Mouse (Mus musculus): ENCODE results near the gene Slc46a3. TPM values are rescaled to one million over a fixed set of nuclear protein-coding genes. Genes with fewer than 3 reads are reported as not detected.

Gene Slc46a3
- polyA plus RNA-seq, 1 experiment from 2014 or later, result 4.0 TPM

- H3K4me1 ChIP-seq (ENCODE audit: control insufficient read depth, insufficient read depth, low read length), result no peaks in the 10 kb centered on the region
- no peaks in the 10 kb centered on the region for H3K9me3 ChIP-seq (ENCODE audit: control insufficient read depth, low read length)
- H3K27me3 ChIP-seq (ENCODE audit: control insufficient read depth, insufficient read depth, low read length), result no peaks in the 10 kb centered on the region
- H3K4me3 ChIP-seq (ENCODE audit: low read depth, low read length), result no peak overlapping the region
- H3K4me2 ChIP-seq (ENCODE audit: low read depth), result no peak overlapping the region
- no peak overlapping the region for H3K9ac ChIP-seq (ENCODE audit: low read length)
- no peak for ATAC-seq (ENCODE audit: insufficient read depth, low FRiP score, low TSS enrichment)
- WGBS, result 55% methylated on average over 6 of the region's 6 CpGs
- no peaks in the 10 kb centered on the region for H3K36me3 ChIP-seq (ENCODE audit: control insufficient read depth, insufficient read depth, low read length)
- H3K27ac ChIP-seq (ENCODE audit: low read depth, low read length), result no peak overlapping the region
- DNase-seq (ENCODE audit: low spot score), result no peak
Measured at GRCm38 (mm10) chr5:147915038-147915566, 20.5 kb upstream of the Slc46a3 start.

GRCm38 (mm10) chr5:147913241-147913842 lies 18.7 kb upstream of the Slc46a3 start:
- Histone ChIP-seq H3K4me3 (ENCODE audit: low read depth, low read length) (no peak overlapping the region), H3K4me2 (ENCODE audit: low read depth) (no peak overlapping the region), H3K27ac (ENCODE audit: low read depth, low read length) (no peak overlapping the region), H3K9ac (ENCODE audit: low read length) (no peak overlapping the region), H3K9me3 (ENCODE audit: control insufficient read depth, low read length) (no peaks in the 10 kb centered on the region), H3K36me3 (ENCODE audit: control insufficient read depth, insufficient read depth, low read length) (no peaks in the 10 kb centered on the region), H3K27me3 (ENCODE audit: control insufficient read depth, insufficient read depth, low read length) (no peaks in the 10 kb centered on the region), H3K4me1 (ENCODE audit: control insufficient read depth, insufficient read depth, low read length) (no peaks in the 10 kb centered on the region)
- 42% methylated on average over 14 of the region's 14 CpGs for WGBS
- DNase-seq (ENCODE audit: low spot score) (no peak), ATAC-seq (ENCODE audit: insufficient read depth, low FRiP score, low TSS enrichment) (no peak)

DNA sequence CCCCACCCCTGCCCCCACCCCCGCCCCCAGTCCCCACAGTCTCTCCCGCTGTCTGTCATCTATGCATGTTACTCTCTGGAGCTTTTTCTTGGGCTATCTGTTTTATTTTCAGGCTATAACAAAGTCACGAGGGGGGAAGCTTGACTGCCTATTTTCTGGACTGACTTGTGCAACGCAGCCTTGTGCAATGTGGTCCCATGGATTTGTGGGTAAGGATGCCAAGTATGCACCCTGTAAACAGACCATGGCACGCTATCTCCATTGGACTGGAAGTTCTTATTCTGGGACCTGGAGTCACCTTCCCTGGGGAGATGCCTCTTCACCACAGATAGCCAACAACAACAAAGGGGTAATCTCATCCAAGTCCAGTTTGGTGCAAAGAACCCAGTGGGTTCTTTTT lies 17.1 kb upstream of the Slc46a3 start:
- Histone ChIP-seq H3K4me3 (ENCODE audit: low read depth, low read length) (no peak overlapping the region), H3K36me3 (ENCODE audit: control insufficient read depth, insufficient read depth, low read length) (no peaks in the 10 kb centered on the region), H3K4me1 (ENCODE audit: control insufficient read depth, insufficient read depth, low read length) (no peaks in the 10 kb centered on the region), H3K27ac (ENCODE audit: low read depth, low read length) (no peak overlapping the region), H3K9ac (ENCODE audit: low read length) (no peak overlapping the region), H3K9me3 (ENCODE audit: control insufficient read depth, low read length) (no peaks in the 10 kb centered on the region), H3K4me2 (ENCODE audit: low read depth) (no peak overlapping the region), H3K27me3 (ENCODE audit: control insufficient read depth, insufficient read depth, low read length) (no peaks in the 10 kb centered on the region)
- ATAC-seq (ENCODE audit: insufficient read depth, low FRiP score, low TSS enrichment) (no peak), DNase-seq (ENCODE audit: low spot score) (no peak)
- WGBS, result 77% methylated on average over 5 of the region's 5 CpGs

GRCm38 (mm10) chr5:147910807-147911509 lies 16.3 kb upstream of the Slc46a3 start:
- 87% methylated on average over 12 of the region's 12 CpGs for WGBS
- DNase-seq (ENCODE audit: low spot score) (no peak), ATAC-seq (ENCODE audit: insufficient read depth, low FRiP score, low TSS enrichment) (no peak)
- H3K9me3 ChIP-seq (ENCODE audit: control insufficient read depth, low read length), result no peaks in the 10 kb centered on the region
- no peak overlapping the region for H3K9ac ChIP-seq (ENCODE audit: low read length)
- no peaks in the 10 kb centered on the region for H3K4me1 ChIP-seq (ENCODE audit: control insufficient read depth, insufficient read depth, low read length)
- H3K36me3 ChIP-seq (ENCODE audit: control insufficient read depth, insufficient read depth, low read length), result no peaks in the 10 kb centered on the region
- no peak overlapping the region for H3K27ac ChIP-seq (ENCODE audit: low read depth, low read length)
- no peaks in the 10 kb centered on the region for H3K27me3 ChIP-seq (ENCODE audit: control insufficient read depth, insufficient read depth, low read length)
- H3K4me2 ChIP-seq (ENCODE audit: low read depth), result no peak overlapping the region
- no peak overlapping the region for H3K4me3 ChIP-seq (ENCODE audit: low read depth, low read length)

DNA sequence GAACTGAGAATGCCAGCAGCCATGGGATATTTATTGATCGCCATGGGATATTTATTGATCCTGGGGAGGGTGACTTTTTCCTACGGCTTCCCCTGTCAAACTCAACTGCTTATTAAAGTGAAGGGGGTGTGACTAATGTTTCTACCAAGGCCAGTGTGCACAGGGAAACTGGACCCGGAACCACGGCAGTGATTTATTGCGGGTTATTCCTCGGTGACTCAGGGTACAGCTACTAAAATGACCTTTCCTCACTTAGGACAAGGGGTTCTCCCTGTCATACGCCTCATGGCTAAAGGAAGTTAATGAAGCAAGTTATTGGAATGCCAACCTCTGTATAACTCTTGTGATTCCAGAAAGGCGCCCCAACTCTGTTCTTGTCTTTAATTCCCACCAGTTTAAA lies 13.2 kb upstream of the Slc46a3 start:
- Histone ChIP-seq H3K4me2 (ENCODE audit: low read depth) (no peak overlapping the region), H3K4me3 (ENCODE audit: low read depth, low read length) (no peak overlapping the region), H3K27ac (ENCODE audit: low read depth, low read length) (no peak overlapping the region), H3K36me3 (ENCODE audit: control insufficient read depth, insufficient read depth, low read length) (no peaks in the 10 kb centered on the region), H3K27me3 (ENCODE audit: control insufficient read depth, insufficient read depth, low read length) (no peaks in the 10 kb centered on the region), H3K9me3 (ENCODE audit: control insufficient read depth, low read length) (no peaks in the 10 kb centered on the region), H3K9ac (ENCODE audit: low read length) (no peak overlapping the region), H3K4me1 (ENCODE audit: control insufficient read depth, insufficient read depth, low read length) (no peaks in the 10 kb centered on the region)
- no peak for DNase-seq (ENCODE audit: low spot score)
- no peak for ATAC-seq (ENCODE audit: insufficient read depth, low FRiP score, low TSS enrichment)
- WGBS, result 84% methylated on average over 8 of the region's 8 CpGs

GRCm38 (mm10) chr5:147907144-147907543 lies 12.5 kb upstream of the Slc46a3 start:
- Histone ChIP-seq H3K4me3 (ENCODE audit: low read depth, low read length) (no peak overlapping the region), H3K27ac (ENCODE audit: low read depth, low read length) (no peak overlapping the region), H3K9ac (ENCODE audit: low read length) (no peak overlapping the region), H3K4me2 (ENCODE audit: low read depth) (no peak overlapping the region), H3K36me3 (ENCODE audit: control insufficient read depth, insufficient read depth, low read length) (no peaks in the 10 kb centered on the region), H3K27me3 (ENCODE audit: control insufficient read depth, insufficient read depth, low read length) (no peaks in the 10 kb centered on the region), H3K9me3 (ENCODE audit: control insufficient read depth, low read length) (no peaks in the 10 kb centered on the region), H3K4me1 (ENCODE audit: control insufficient read depth, insufficient read depth, low read length) (no peaks in the 10 kb centered on the region)
- WGBS, result 66% methylated on average over 9 of the region's 11 CpGs
- no peak for ATAC-seq (ENCODE audit: insufficient read depth, low FRiP score, low TSS enrichment)
- no peak for DNase-seq (ENCODE audit: low spot score)

GRCm38 (mm10) chr5:147903166-147903565 lies 8.6 kb upstream of the Slc46a3 start:
- Histone ChIP-seq H3K9me3 (ENCODE audit: control insufficient read depth, low read length) (no peaks in the 10 kb centered on the region), H3K4me2 (ENCODE audit: low read depth) (no peak overlapping the region), H3K4me3 (ENCODE audit: low read depth, low read length) (no peak overlapping the region), H3K27ac (ENCODE audit: low read depth, low read length) (no peak overlapping the region), H3K27me3 (ENCODE audit: control insufficient read depth, insufficient read depth, low read length) (no peaks in the 10 kb centered on the region), H3K36me3 (ENCODE audit: control insufficient read depth, insufficient read depth, low read length) (no peaks in the 10 kb centered on the region), H3K9ac (ENCODE audit: low read length) (no peak overlapping the region), H3K4me1 (ENCODE audit: control insufficient read depth, insufficient read depth, low read length) (no peaks in the 10 kb centered on the region)
- no peak for ATAC-seq (ENCODE audit: insufficient read depth, low FRiP score, low TSS enrichment)
- WGBS, result 90% methylated on average over 9 of the region's 9 CpGs
- no peak for DNase-seq (ENCODE audit: low spot score)

GRCm38 (mm10) chr5:147902008-147902757 lies 7.6 kb upstream of the Slc46a3 start:
- Histone ChIP-seq H3K27me3 (ENCODE audit: control insufficient read depth, insufficient read depth, low read length) (no peaks in the 10 kb centered on the region), H3K9ac (ENCODE audit: low read length) (no peak overlapping the region), H3K9me3 (ENCODE audit: control insufficient read depth, low read length) (no peaks in the 10 kb centered on the region), H3K36me3 (ENCODE audit: control insufficient read depth, insufficient read depth, low read length) (no peaks in the 10 kb centered on the region), H3K4me3 (ENCODE audit: low read depth, low read length) (no peak overlapping the region), H3K4me1 (ENCODE audit: control insufficient read depth, insufficient read depth, low read length) (no peaks in the 10 kb centered on the region), H3K27ac (ENCODE audit: low read depth, low read length) (no peak overlapping the region), H3K4me2 (ENCODE audit: low read depth) (no peak overlapping the region)
- WGBS, result 88% methylated on average over 15 of the region's 15 CpGs
- DNase-seq (ENCODE audit: low spot score) (no peak), ATAC-seq (ENCODE audit: insufficient read depth, low FRiP score, low TSS enrichment) (no peak)

All from neural tube, embryonic 11.5 days (tissue).